Mouse (Mus musculus) cerebellum, adult 2 months (tissue): ENCODE data around the gene Cog5.

ENCODE experiments used
- CTCF ChIP-seq: fragments of 200-500 bp; IDR thresholded peaks from 2 replicates; pipeline ENCODE4 v1.5.1; 2011; ENCODE audit warnings: low read depth, mild to moderate bottlenecking, control low read depth, low read length, moderate library complexity, borderline replicate concordance; ENCODE audit not compliant: insufficient read depth
- POLR2A ChIP-seq: fragments of 200-500 bp; IDR thresholded peaks from 2 replicates; pipeline ENCODE4 v1.6.1; 2011; ENCODE audit warnings: low read length, control low read depth, borderline replicate concordance; ENCODE audit not compliant: insufficient read depth

DNA sequence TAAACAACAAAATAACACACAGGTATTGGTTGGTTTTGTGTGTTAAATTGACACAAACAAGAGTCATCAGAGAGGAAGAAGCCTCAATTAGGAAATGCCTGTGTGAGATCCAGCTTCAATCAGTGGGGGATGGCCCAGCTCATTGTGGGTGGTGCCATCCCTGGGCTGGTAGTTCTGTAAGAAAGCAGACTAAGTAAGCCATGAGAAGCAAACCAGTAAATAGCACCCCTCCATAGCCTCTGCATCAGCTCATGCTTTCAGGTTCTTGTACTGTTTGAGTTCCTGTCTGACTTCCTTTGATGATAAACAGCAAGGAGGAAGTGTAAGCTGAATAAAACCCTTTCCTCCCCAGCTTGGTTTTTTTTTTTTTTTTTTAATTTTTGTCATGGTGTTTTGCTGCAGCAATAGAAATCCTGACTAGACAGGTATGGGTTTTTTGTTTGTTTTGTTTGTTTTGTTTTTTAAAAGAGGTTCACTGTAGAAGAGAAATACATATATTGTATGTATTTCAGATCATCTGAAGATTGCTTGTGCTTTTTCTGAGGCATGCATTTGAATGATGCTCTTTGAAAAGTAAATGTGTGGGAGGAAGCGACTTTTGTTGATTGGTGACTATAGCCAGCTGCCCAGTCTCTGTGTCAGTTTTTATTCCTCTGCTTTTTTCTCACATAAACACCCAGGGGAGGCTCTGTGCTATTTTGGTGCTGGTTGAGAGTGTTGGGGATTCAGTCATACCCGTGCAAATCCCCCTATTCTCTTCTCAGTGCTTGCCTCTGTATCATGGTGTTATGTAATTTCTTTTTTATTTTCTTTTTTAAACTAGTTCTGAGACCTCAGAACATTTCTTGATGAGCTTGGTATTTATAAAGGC, 101.5 kb downstream of the Cog5 start:
- TF ChIP-seq CTCF: no peak
- no peak for TF ChIP-seq POLR2A
